Mouse (Mus musculus): ENCODE data around the gene Kl. TPM values are rescaled to one million over a fixed set of nuclear protein-coding genes. Genes with fewer than 3 reads are reported as not detected.

Kl gene
- polyA plus RNA-seq, 1 experiment from 2014 or later: 0.25 TPM

- 67% methylated on average over 6 of the region's 6 CpGs for WGBS
Measured at GRCm38 (mm10) chr5:151028906-151029305, 76.5 kb downstream of the Kl start.

GRCm38 (mm10) chr5:151034715-151035512 is 82.5 kb downstream of the Kl start:
- Histone ChIP-seq H3K9me3 (ENCODE audit: control insufficient read depth, low read length) (peaks cover 3% of the 10 kb centered on the region), H3K4me2 (ENCODE audit: low read depth, low read length) (no peak overlapping the region), H3K27ac (ENCODE audit: low read length) (no peak overlapping the region), H3K27me3 (ENCODE audit: control insufficient read depth, insufficient read depth, low read depth, low read length) (no peaks in the 10 kb centered on the region), H3K4me3 (ENCODE audit: low read length) (no peak overlapping the region), H3K9ac (ENCODE audit: low read length) (no peak overlapping the region), H3K36me3 (ENCODE audit: control insufficient read depth, insufficient read depth, low read length) (peaks cover 11% of the 10 kb centered on the region), H3K4me1 (replicated peaks; ENCODE audit: control insufficient read depth, insufficient read depth, low read length) (no peaks in the 10 kb centered on the region)
- 52% methylated on average over 9 of the region's 9 CpGs for WGBS
- ATAC-seq (ENCODE audit: low read depth): no peak

More at GRCm38 (mm10) chr5:151028906-151029305, 76.5 kb downstream of the Kl start:
- Histone ChIP-seq H3K36me3 (ENCODE audit: control insufficient read depth, insufficient read depth, low read length) (no peaks in the 10 kb centered on the region), H3K27me3 (ENCODE audit: control insufficient read depth, insufficient read depth, low read depth, low read length) (no peaks in the 10 kb centered on the region), H3K4me3 (ENCODE audit: low read length) (no peak overlapping the region), H3K4me1 (replicated peaks; ENCODE audit: control insufficient read depth, insufficient read depth, low read length) (0 out of 2 replicates have a peak, but pooled peaks cover 2% of the 10 kb centered on the region), H3K9me3 (ENCODE audit: control insufficient read depth, low read length) (peaks cover 3% of the 10 kb centered on the region), H3K9ac (ENCODE audit: low read length) (no peak overlapping the region), H3K4me2 (ENCODE audit: low read depth, low read length) (no peak overlapping the region), H3K27ac (ENCODE audit: low read length) (no peak overlapping the region)
- ATAC-seq (ENCODE audit: low read depth): no peak

- Histone ChIP-seq H3K27ac (ENCODE audit: low read length) (no peak overlapping the region), H3K27me3 (ENCODE audit: control insufficient read depth, insufficient read depth, low read depth, low read length) (no peaks in the 10 kb centered on the region), H3K9ac (ENCODE audit: low read length) (no peak overlapping the region), H3K36me3 (ENCODE audit: control insufficient read depth, insufficient read depth, low read length) (peaks cover 27% of the 10 kb centered on the region), H3K9me3 (ENCODE audit: control insufficient read depth, low read length) (peaks cover 3% of the 10 kb centered on the region), H3K4me1 (replicated peaks; ENCODE audit: control insufficient read depth, insufficient read depth, low read length) (no peaks in the 10 kb centered on the region), H3K4me3 (ENCODE audit: low read length) (no peak overlapping the region), H3K4me2 (ENCODE audit: low read depth, low read length) (no peak overlapping the region)
- ATAC-seq (ENCODE audit: low read depth): no peak
- WGBS: 86% methylated on average over 7 of the region's 7 CpGs
Measured at GRCm38 (mm10) chr5:151037871-151038270, 85.5 kb downstream of the Kl start.

- ATAC-seq (ENCODE audit: low read depth): no peak
- H3K4me1 ChIP-seq (replicated peaks; ENCODE audit: control insufficient read depth, insufficient read depth, low read length): 0 out of 2 replicates have a peak, but pooled peaks cover 2% of the 10 kb centered on the region
- no peak overlapping the region for H3K4me2 ChIP-seq (ENCODE audit: low read depth, low read length)
- no peak overlapping the region for H3K4me3 ChIP-seq (ENCODE audit: low read length)
- no peak overlapping the region for H3K27ac ChIP-seq (ENCODE audit: low read length)
- no peaks in the 10 kb centered on the region for H3K9me3 ChIP-seq (ENCODE audit: control insufficient read depth, low read length)
- H3K27me3 ChIP-seq (ENCODE audit: control insufficient read depth, insufficient read depth, low read depth, low read length): no peaks in the 10 kb centered on the region
- no peak overlapping the region for H3K9ac ChIP-seq (ENCODE audit: low read length)
- H3K36me3 ChIP-seq (ENCODE audit: control insufficient read depth, insufficient read depth, low read length): peaks cover 46% of the 10 kb centered on the region
- WGBS: 83% methylated on average over 5 of the region's 5 CpGs
Measured at GRCm38 (mm10) chr5:151042911-151043310, 90.5 kb downstream of the Kl start.
